In the genomic region with DNA sequence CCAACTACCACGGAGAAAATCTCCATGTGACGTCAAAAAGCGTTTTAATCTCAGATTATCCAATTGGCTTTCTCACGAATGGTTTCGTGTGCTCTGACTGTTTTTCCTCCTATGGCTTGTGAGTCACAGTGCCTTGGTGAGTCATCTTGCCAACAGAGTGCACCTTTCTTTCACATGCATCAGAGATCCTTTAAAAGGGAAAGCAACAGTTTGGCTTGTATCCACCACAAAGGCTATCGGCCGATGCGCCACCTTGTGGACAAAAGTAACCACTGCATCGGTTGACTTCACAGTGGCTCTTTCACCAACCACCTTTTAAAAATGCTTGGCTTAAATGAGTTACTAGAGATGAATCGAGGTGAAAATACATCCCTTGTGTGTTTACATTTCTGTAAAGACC, we compare ENCODE assay signal across 9 mouse cellular contexts.
DNase-seq lines count a peak whose midpoint lies in the region; ATAC-seq and TF ChIP-seq lines count a peak whose summit lies in the region.
"Had no signal": no experiment of that assay in that cellular context is flagged by ENCODE, and none has a peak within 500 bp of the region (broad histone marks: within the 10 kb centered on the region; RNA-seq: fewer than 3 reads in every experiment).

No protein-coding gene starts in this region.

- no peaks in the 10 kb centered on the region for H3K27me3 ChIP-seq in kidney, embryonic 16.5 days (ENCODE audit: insufficient read depth, low read length)
- no peaks in the 10 kb centered on the region for H3K27me3 ChIP-seq in liver, embryonic 14.5 days (ENCODE audit: control insufficient read depth, insufficient read depth, low read length)
- no peaks in the 10 kb centered on the region for H3K27me3 ChIP-seq in neural tube, embryonic 15.5 days (replicated peaks)
- H3K27me3 ChIP-seq: liver, embryonic 13.5 days had no signal

- DNase-seq in B cell, adult 2 months: peak; percentile 70 to 72
- DNase-seq in T-cell, adult 2 months (ENCODE audit: low spot score): peak; percentile 8
- peak; percentile 83 to 84 for DNase-seq in cerebellum, postnatal 14 days
- DNase-seq in frontal cortex, postnatal 36 days (ENCODE audit: low spot score in 2 of 2): peak; percentile 77 to 86
- DNase-seq in liver, embryonic 14.5 days (ENCODE audit: low read depth in 3 of 3, low spot score in 3 of 3): peak in 1 of 3 experiments; percentile 13
- peak; percentile 77 for DNase-seq in thymus, postnatal 4 days
- DNase-seq: liver, embryonic 13.5 days had no signal

- no peak overlapping the region for H3K9ac ChIP-seq in kidney, embryonic 16.5 days (replicated peaks; ENCODE audit: low read length)
- H3K9ac ChIP-seq in liver, embryonic 14.5 days (replicated peaks): no peak overlapping the region
- no peak overlapping the region for H3K9ac ChIP-seq in neural tube, embryonic 15.5 days (replicated peaks)
- H3K9ac ChIP-seq: liver, embryonic 13.5 days had no signal

- H3K27ac ChIP-seq in kidney, embryonic 16.5 days (ENCODE audit: low read length): no peak overlapping the region
- no peak overlapping the region for H3K27ac ChIP-seq in liver, embryonic 14.5 days
- no peak overlapping the region for H3K27ac ChIP-seq in neural tube, embryonic 15.5 days (replicated peaks)
- H3K27ac ChIP-seq: liver, embryonic 13.5 days had no signal

- H3K4me1 ChIP-seq in kidney, embryonic 16.5 days (ENCODE audit: insufficient read depth, low read length): peaks cover 30% of the 10 kb centered on the region
- no peaks in the 10 kb centered on the region for H3K4me1 ChIP-seq in liver, embryonic 14.5 days (replicated peaks; ENCODE audit: control insufficient read depth in 2 of 2, insufficient read depth in 2 of 2, low read length in 1 of 2)
- peaks cover 15% of the 10 kb centered on the region for H3K4me1 ChIP-seq in neural tube, embryonic 15.5 days
- H3K4me1 ChIP-seq: liver, embryonic 13.5 days had no signal

- no peaks in the 10 kb centered on the region for H3K36me3 ChIP-seq in kidney, embryonic 16.5 days (ENCODE audit: insufficient read depth, low read length)
- no peaks in the 10 kb centered on the region for H3K36me3 ChIP-seq in liver, embryonic 14.5 days (replicated peaks; ENCODE audit: control insufficient read depth, insufficient read depth, low read depth)
- H3K36me3 ChIP-seq in neural tube, embryonic 15.5 days: no peaks in the 10 kb centered on the region
- H3K36me3 ChIP-seq: liver, embryonic 13.5 days had no signal

- 27% methylated on average over 10 of the region's 10 CpGs for WGBS in kidney, embryonic 16.5 days
- 29% methylated on average over 10 of the region's 10 CpGs for WGBS in liver, embryonic 14.5 days (ENCODE audit: insufficient replicate concordance)
- 30% methylated on average over 10 of the region's 10 CpGs for WGBS in neural tube, embryonic 15.5 days

- no peak overlapping the region for H3K4me3 ChIP-seq in kidney, embryonic 16.5 days (ENCODE audit: low read length)
- H3K4me3 ChIP-seq in liver, embryonic 14.5 days (ENCODE audit: insufficient read depth in 1 of 2, low read depth in 2 of 2, low read length in 2 of 2): no peak overlapping the region
- H3K4me3 ChIP-seq in neural tube, embryonic 15.5 days (replicated peaks): no peak overlapping the region
- H3K4me3 ChIP-seq: liver, embryonic 13.5 days had no signal

- 0 out of 2 replicates have a peak, but pooled peaks have one; percentile 36 for ATAC-seq in kidney, embryonic 16.5 days (ENCODE audit: low FRiP score, low TSS enrichment)
- ATAC-seq in liver, embryonic 14.5 days (ENCODE audit: insufficient read depth): no peak
- peak; percentile 60; the same call in 1 of the 2 replicates for ATAC-seq in neural tube, embryonic 15.5 days (ENCODE audit: low FRiP score)

- no peaks in the 10 kb centered on the region for H3K9me3 ChIP-seq in kidney, embryonic 16.5 days (ENCODE audit: low read length)
- no peaks in the 10 kb centered on the region for H3K9me3 ChIP-seq in liver, embryonic 14.5 days (ENCODE audit: control insufficient read depth, low read length)
- H3K9me3 ChIP-seq in neural tube, embryonic 15.5 days (replicated peaks): no peaks in the 10 kb centered on the region
- H3K9me3 ChIP-seq: liver, embryonic 13.5 days had no signal

- no peak for TF ChIP-seq EP300 in liver, embryonic 14.5 days (IDR thresholded peaks at IDR 0.05; ENCODE audit: low read depth)

- no peak overlapping the region for H3K4me2 ChIP-seq in kidney, embryonic 16.5 days (replicated peaks; ENCODE audit: low read depth, low read length)
- no peak overlapping the region for H3K4me2 ChIP-seq in liver, embryonic 14.5 days (ENCODE audit: low read depth)
- 0 out of 2 replicates have a peak overlapping the region, but pooled peaks have one; percentile 21 for H3K4me2 ChIP-seq in neural tube, embryonic 15.5 days
- H3K4me2 ChIP-seq: liver, embryonic 13.5 days had no signal

- TF ChIP-seq CTCF in liver, embryonic 14.5 days (IDR thresholded peaks at IDR 0.05; ENCODE audit: low read depth): peak; percentile 89
